Mouse (Mus musculus) spleen, adult 2 months (tissue): ENCODE data around the gene Sos2.

Source experiments
- CTCF ChIP-seq: fragments of 200-500 bp; IDR thresholded peaks from 2 replicates; pipeline ENCODE4 v1.5.1; 2011; ENCODE audit warnings: mild to moderate bottlenecking, inconsistent platforms; ENCODE audit not compliant: insufficient read depth, insufficient read length, insufficient replicate concordance; ENCODE audit errors: extremely low read depth
- POLR2A ChIP-seq: fragments of 200-500 bp; IDR thresholded peaks from 2 replicates; pipeline ENCODE4 v1.6.1; 2011; ENCODE audit warnings: low read depth, low read length, inconsistent platforms

DNA sequence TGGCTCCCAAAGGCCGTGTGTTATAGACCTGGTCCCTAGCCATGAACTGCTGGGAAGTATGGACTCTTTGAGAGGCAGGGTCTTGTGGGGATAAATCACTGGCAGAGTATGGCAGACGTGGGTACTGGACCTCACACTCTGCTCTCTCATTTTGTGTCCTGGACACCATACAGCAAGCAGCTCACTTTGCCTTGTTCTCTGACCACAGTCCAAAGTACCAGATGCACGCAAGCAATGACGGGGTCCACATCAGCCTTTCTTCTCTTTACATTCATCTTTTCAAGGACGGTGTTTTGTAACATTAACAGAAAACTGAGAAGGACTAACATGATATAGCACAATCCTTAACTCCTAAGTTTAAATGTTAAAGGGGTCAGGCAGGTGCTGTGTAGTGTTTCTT, 38.8 kb downstream of the Sos2 start:
- TF ChIP-seq POLR2A (no peak), CTCF (no peak)
